Mouse (Mus musculus): Measurements from ENCODE around the gene Olfr311. TPM values are rescaled to one million over a fixed set of nuclear protein-coding genes. Genes with fewer than 3 reads are reported as not detected.
"Not testable (repeated sequence)": the region's sequence is repeated elsewhere in the genome, so short reads cannot be mapped to it uniquely, and the experiment has no call there.

Olfr311 gene
- polyA plus RNA-seq, 1 experiment from 2014 or later: not detected

DNA sequence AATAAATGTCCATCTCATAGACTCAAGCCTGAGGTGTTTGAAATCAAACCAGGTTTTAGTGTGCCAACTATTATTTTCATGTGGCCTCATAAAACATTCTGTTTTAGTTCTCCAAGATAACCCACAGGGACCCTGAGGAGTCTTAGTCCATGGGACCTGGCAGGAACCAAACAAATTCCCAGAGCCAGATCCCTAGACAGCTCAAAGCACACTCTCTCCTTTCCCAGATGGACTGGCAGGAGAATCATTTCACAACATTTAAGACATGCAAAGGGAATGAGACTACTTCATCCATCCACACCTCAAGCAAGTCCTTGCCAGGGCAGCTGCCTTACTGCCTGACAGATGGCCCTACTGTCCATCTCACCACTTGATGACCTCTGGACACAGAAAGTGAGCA, 10.1 kb upstream of the Olfr311 start, which contains the start of gene Olfr312:
Gene Olfr312 (plus strand): TSS at position 301 of the 400 bp plus-strand sequence.
- H3K27me3 ChIP-seq; H3K4me1 ChIP-seq; ATAC-seq (replicated peaks); H3K27ac ChIP-seq (replicated peaks); H3K9me3 ChIP-seq; H3K4me3 ChIP-seq; H3K9ac ChIP-seq (replicated peaks); H3K36me3 ChIP-seq; H3K4me2 ChIP-seq (replicated peaks): not testable (repeated sequence)

DNA sequence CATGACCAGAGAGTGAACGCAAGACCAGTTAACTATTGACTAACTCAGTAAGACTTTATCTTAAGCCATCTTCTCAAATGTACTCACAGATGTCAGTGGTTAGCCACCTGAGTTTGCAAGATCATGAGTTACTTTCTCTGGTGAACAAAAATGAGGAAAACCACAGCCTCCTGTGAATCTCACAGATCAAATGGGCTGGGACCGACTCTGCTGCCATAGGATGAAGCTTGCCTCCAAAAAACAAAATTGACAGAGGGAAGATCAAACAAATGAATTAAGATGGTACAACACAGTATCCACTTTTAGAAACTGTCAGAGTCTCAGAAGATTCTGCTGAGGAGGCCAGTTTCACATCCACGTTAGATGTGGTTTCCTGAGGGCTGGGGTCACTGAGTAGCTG, 9.3 kb upstream of the Olfr311 start:
- H3K27ac ChIP-seq (replicated peaks): no peak overlapping the region
- H3K4me1 ChIP-seq: no peaks in the 10 kb centered on the region
- no peak overlapping the region for H3K4me2 ChIP-seq (replicated peaks)
- H3K4me3 ChIP-seq: no peak overlapping the region
- H3K9ac ChIP-seq (replicated peaks): no peak overlapping the region
- H3K9me3 ChIP-seq: no peaks in the 10 kb centered on the region
- 82% methylated on average over 3 of the region's 3 CpGs for WGBS
- ATAC-seq (replicated peaks): no peak
- no peaks in the 10 kb centered on the region for H3K27me3 ChIP-seq
- H3K36me3 ChIP-seq: no peaks in the 10 kb centered on the region

DNA sequence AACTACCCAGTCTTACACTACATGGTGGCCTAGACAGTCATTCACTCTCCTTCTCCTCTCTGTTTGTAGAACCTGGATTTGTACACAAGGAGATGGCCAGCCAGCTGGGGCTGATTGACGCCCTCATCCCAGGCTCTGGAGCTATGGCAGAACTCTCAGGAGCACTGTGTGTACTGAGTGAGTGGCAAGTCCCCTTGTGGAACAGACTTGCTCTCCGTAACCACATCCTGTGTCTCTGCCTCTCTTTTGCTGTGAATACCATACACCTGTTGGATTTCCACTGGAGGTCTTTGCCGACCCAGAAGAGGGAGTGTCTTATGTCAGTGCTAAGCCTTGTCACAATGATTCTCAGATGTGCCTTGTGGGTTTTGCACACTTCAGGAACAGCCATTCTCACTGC, 6.5 kb upstream of the Olfr311 start:
- H3K9ac ChIP-seq (replicated peaks); H3K4me3 ChIP-seq; H3K4me1 ChIP-seq; H3K9me3 ChIP-seq; H3K4me2 ChIP-seq (replicated peaks); H3K36me3 ChIP-seq; ATAC-seq (replicated peaks); H3K27ac ChIP-seq (replicated peaks); H3K27me3 ChIP-seq: not testable (repeated sequence)
- WGBS: 82% methylated on average over 3 of the region's 3 CpGs

DNA sequence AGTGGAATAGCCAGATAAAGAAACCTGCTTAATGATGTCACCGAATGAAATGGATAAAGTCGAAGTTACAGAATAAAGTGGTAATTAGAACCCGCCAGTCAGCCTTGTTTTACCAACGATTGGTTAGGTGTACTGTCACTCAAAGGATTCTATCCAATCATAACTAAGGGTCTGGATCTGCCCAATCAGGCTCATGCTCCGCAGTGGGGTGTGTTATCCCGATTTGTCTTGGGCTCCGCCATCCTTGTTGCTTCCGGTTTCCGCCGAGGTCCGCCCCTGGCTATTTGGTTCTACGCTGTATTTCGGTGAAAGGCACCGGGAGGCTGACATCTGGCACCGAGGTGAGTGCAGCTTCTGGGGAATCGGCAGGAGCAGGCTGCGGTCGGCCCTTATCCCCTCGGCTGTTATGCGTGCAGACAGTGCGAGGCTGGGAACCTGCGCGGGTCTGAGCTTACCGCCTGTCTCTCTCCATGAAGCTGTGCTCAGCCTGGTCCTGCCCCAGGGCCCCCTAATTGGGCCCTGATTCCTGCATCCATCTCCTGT, 7.9 kb downstream of the Olfr311 start, which contains the start of gene Gm12258:
Gene Gm12258 (plus strand): TSS at position 240 of the 543 bp plus-strand sequence.
- H3K36me3 ChIP-seq: peaks cover 27% of the 10 kb centered on the region
- no peaks in the 10 kb centered on the region for H3K27me3 ChIP-seq
- peak within 1 kb of the TSS; percentile 81 for H3K4me3 ChIP-seq
- H3K27ac ChIP-seq (replicated peaks): peak within 1 kb of the TSS; percentile 81
- peak; percentile 100 for ATAC-seq (replicated peaks)
- H3K4me1 ChIP-seq: peaks cover 13% of the 10 kb centered on the region
- H3K4me2 ChIP-seq (replicated peaks): peak within 1 kb of the TSS; percentile 62
- under 1% methylated on average over 24 of the region's 24 CpGs for WGBS
- no peaks in the 10 kb centered on the region for H3K9me3 ChIP-seq
- peak within 1 kb of the TSS; percentile 89 for H3K9ac ChIP-seq (replicated peaks)

DNA sequence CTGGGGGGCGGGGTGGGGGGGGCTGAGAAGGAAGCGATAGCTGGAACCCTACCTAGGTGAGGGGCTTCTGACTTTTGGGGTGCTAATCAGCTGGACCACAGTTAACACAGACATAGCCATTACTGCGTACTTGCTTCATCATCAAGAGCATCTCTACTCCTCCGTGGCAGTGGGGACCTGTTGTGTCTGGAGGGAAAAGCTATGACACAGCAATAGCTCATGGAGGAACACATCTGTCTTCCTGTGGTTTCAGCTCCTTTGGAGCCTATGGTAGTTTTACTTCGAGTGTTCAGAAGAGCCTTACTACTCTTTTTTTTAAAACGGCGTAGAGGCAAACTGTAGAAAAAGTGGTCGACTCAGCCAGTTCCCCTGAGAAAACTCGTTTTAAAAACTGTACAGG, 8.6 kb downstream of the Olfr311 start:
- Histone ChIP-seq H3K9me3 (no peaks in the 10 kb centered on the region), H3K27me3 (no peaks in the 10 kb centered on the region), H3K4me1 (peaks cover 13% of the 10 kb centered on the region), H3K27ac (replicated peaks) (no peak overlapping the region), H3K9ac (replicated peaks) (peak overlapping the region; percentile 89), H3K4me2 (replicated peaks) (peak overlapping the region; percentile 62), H3K36me3 (peaks cover 33% of the 10 kb centered on the region), H3K4me3 (peak overlapping the region; percentile 81)
- 50% methylated on average over 9 of the region's 9 CpGs for WGBS
- ATAC-seq (replicated peaks): peak; percentile 12; the same call in 1 of the 2 replicates

DNA sequence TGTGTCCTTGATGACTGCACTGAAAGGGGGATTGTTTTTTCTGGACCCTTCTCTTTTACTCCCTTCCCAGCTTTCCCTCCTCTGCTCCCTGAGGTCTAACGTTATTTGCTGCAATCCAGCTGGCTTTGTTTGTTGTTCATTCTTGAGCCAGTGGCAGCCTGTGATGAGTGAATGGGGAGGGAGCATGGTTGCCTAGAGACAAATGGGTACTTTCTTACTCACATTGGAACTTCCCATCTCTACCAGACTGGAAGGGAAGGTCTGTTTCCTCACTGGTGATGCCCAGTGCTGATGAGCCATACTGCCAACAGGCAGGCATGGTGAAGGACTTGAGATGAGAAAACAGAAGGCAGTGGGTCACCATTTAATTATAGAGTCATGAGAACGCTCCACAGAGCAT, 10.7 kb downstream of the Olfr311 start:
- Histone ChIP-seq H3K9ac (replicated peaks) (no peak overlapping the region), H3K27me3 (no peaks in the 10 kb centered on the region), H3K36me3 (peaks cover 53% of the 10 kb centered on the region), H3K4me3 (no peak overlapping the region), H3K4me2 (replicated peaks) (no peak overlapping the region), H3K27ac (replicated peaks) (no peak overlapping the region), H3K4me1 (peaks cover 13% of the 10 kb centered on the region), H3K9me3 (no peaks in the 10 kb centered on the region)
- WGBS: 65% methylated on average over 2 of the region's 2 CpGs
- no peak for ATAC-seq (replicated peaks)

DNA sequence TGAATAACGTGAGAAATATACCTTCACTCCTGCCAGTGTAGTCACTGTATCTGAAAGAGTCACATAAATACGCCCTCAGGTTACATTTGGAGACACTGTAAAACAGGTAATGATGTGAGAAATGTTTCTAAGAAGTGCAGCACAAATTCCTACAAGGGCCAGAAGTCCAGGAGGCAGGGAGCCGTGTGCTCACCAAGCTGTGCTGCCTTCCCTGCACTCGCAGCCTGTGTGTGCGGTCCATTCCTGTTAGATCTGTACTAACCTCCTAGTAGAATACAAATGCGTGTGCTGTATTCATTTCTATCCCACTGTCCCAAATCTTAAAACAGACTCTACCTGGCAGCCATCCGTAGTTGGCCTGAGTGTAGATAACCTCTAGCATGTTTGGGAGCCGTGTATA, 21.7 kb downstream of the Olfr311 start:
- Histone ChIP-seq H3K4me2 (replicated peaks) (no peak overlapping the region), H3K27me3 (no peaks in the 10 kb centered on the region), H3K9ac (replicated peaks) (no peak overlapping the region), H3K4me3 (no peak overlapping the region), H3K4me1 (no peaks in the 10 kb centered on the region), H3K36me3 (peaks cover 53% of the 10 kb centered on the region), H3K27ac (replicated peaks) (no peak overlapping the region), H3K9me3 (peaks cover 3% of the 10 kb centered on the region; the same call in 1 of the 2 replicates)
- ATAC-seq (replicated peaks): no peak
- WGBS: 97% methylated on average over 8 of the region's 8 CpGs

DNA sequence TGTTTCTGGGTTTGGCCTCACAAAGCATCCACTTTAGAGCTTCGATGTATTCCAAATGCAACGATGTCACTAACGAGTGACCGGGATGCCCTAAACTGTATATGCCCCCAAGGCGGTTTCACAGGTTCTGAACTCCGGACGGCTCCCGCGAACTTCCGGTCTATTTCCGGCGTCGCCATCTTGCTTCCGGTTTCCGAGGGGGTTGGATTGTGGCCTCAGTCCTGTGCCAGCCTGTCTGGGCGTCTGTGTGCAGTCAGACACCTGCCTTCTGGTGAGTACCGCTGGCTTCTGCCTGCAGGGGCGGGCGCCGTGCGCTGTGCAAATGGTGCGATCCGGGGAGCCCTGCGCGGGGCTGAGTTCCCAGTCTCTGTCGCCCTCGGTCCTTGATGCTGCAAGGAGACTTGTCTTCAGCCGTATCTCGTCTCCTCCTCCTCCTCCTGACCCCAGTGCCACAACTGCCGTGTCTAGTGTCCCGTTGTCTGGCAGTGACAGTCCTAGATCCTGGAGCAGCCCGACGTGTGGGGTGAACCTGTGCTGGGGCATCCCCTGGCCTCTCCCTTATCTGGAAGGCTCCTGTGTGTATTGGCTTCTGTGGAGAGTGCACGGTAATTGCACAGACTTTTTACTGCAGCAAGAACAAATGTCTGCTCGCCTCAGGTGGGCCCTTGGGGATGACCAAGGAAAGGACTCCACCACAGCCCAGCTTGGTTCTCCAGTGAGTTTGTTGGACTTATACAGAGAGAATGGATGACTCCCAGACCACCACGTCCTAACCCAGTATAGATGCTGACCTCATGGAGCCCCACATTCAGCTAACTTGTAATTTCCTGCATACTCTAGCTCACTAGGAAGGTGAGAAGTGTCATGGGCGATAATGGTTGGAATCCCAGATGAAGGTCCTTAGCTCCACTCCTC, 28.2 kb downstream of the Olfr311 start, which contains the start of gene 2810021J22Rik:
Gene 2810021J22Rik (plus strand): TSS at position 178 of the 915 bp plus-strand sequence.
- peak; percentile 95 for ATAC-seq (replicated peaks)
- 4% methylated on average over 37 of the region's 37 CpGs for WGBS
- peak within 1 kb of the TSS; percentile 82 for H3K9ac ChIP-seq (replicated peaks)
- H3K4me1 ChIP-seq: peaks cover 12% of the 10 kb centered on the region
- peak within 1 kb of the TSS; percentile 84 for H3K4me3 ChIP-seq
- H3K27me3 ChIP-seq: no peaks in the 10 kb centered on the region
- no peaks in the 10 kb centered on the region for H3K9me3 ChIP-seq
- H3K27ac ChIP-seq (replicated peaks): peak within 1 kb of the TSS; percentile 89
- H3K4me2 ChIP-seq (replicated peaks): peak within 1 kb of the TSS; percentile 66
- H3K36me3 ChIP-seq: peaks cover 11% of the 10 kb centered on the region; the same call in 1 of the 2 replicates

DNA sequence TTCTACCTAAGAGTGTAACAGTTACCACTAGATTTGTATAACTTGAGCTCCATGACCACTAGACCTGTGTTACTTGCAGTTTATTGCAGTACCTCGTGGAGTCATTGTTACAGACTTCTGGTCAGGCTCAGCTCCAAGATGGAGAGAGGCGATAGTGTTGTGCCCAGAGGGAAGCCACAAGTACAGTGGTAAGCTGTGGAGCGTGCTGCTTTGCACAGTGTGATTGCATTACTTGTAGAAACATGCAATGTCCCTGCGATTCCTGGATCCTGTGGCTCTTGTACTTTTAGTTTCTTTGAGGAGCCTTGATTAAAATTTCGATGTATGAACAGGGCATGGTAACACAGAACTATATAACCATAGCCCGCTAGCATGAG, 28.9 kb downstream of the Olfr311 start:
- no peak for ATAC-seq (replicated peaks)
- Histone ChIP-seq H3K4me1 (peaks cover 12% of the 10 kb centered on the region), H3K36me3 (peaks cover 11% of the 10 kb centered on the region; the same call in 1 of the 2 replicates), H3K9ac (replicated peaks) (no peak overlapping the region), H3K4me2 (replicated peaks) (peak overlapping the region; percentile 66), H3K9me3 (no peaks in the 10 kb centered on the region), H3K27ac (replicated peaks) (no peak overlapping the region), H3K27me3 (no peaks in the 10 kb centered on the region), H3K4me3 (peak overlapping the region; percentile 84)
- 81% methylated on average over 6 of the region's 6 CpGs for WGBS

DNA sequence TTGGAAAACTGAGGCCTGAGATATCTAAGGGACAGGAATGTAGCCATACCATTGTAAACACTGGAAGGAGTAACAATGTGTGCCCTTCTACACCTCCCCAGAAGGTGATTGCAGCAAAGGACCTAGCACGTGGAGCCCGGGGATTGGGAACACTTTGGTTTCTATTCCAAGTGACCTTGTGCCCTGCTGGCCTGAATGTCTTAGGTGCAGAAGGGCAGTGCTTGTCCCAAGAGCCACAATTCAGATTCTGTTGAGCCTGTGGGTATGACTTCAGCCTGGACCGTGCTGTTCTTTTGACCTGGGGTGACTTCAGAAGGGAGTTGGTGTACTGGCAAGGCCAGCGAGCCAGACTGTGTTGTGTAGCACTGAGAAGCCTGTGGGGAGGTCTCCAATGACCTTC, 31.9 kb downstream of the Olfr311 start:
- Histone ChIP-seq H3K4me3 (no peak overlapping the region), H3K36me3 (peaks cover 14% of the 10 kb centered on the region; the same call in 1 of the 2 replicates), H3K27me3 (no peaks in the 10 kb centered on the region), H3K4me2 (replicated peaks) (no peak overlapping the region), H3K27ac (replicated peaks) (no peak overlapping the region), H3K9ac (replicated peaks) (no peak overlapping the region), H3K4me1 (peaks cover 12% of the 10 kb centered on the region), H3K9me3 (no peaks in the 10 kb centered on the region)
- WGBS: 91% methylated on average over 4 of the region's 4 CpGs
- ATAC-seq (replicated peaks): no peak

DNA sequence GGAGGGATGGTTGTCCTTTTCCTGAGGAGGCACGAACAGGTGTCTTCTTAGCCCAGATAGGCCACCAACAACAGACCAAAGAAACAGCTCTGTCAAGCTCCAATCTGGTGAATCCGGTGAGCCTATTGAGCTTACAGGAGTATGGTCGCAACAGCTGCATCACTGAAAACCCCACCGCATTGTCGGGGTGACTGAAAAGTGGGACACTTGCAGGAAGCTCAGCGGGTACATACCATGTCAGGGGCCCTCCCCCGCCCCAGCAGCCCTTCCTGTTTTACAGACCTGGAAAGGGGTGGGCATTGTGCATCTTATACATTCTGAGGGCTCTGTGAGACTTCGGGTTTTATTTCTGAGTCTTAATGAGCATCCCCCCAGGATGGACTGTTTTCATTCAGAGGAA, 44.7 kb downstream of the Olfr311 start:
- no peak for ATAC-seq (replicated peaks)
- Histone ChIP-seq H3K36me3 (peaks cover 46% of the 10 kb centered on the region), H3K4me3 (no peak overlapping the region), H3K4me2 (replicated peaks) (no peak overlapping the region), H3K9me3 (no peaks in the 10 kb centered on the region), H3K9ac (replicated peaks) (no peak overlapping the region), H3K27ac (replicated peaks) (no peak overlapping the region), H3K4me1 (no peaks in the 10 kb centered on the region), H3K27me3 (no peaks in the 10 kb centered on the region)
- WGBS: 89% methylated on average over 8 of the region's 8 CpGs

DNA sequence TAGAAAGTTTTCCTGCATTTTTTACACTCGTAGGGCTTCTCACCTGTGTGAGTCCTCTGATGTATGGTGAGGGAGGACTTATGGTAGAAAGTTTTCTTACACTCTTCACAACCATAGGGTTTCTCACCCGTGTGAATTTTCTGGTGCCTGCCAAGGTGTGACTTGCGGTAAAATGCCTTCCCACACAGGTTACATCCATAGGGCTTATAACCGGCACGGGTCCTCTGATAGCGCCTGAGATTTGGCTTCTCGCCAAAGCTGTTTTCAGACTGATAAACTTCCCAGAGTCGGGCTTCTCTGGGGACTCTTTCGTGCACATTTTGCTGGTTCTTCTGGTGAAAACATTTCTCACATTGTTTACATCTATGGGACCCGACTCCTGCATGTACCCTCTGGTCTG, 51.5 kb downstream of the Olfr311 start:
- H3K9ac ChIP-seq (replicated peaks): no peak overlapping the region
- peaks cover 58% of the 10 kb centered on the region for H3K36me3 ChIP-seq
- WGBS: 93% methylated on average over 10 of the region's 10 CpGs
- no peaks in the 10 kb centered on the region for H3K27me3 ChIP-seq
- no peak overlapping the region for H3K4me3 ChIP-seq
- no peak overlapping the region for H3K4me2 ChIP-seq (replicated peaks)
- H3K27ac ChIP-seq (replicated peaks): no peak overlapping the region
- no peak for ATAC-seq (replicated peaks)
- H3K9me3 ChIP-seq: no peaks in the 10 kb centered on the region
- no peaks in the 10 kb centered on the region for H3K4me1 ChIP-seq

Measured in forebrain, embryonic 15.5 days (tissue).